Mouse (Mus musculus): ENCODE results near the gene Adora1. TPM values are rescaled to one million over a fixed set of nuclear protein-coding genes. Genes with fewer than 3 reads are reported as not detected.
A peak's percentile ranks its signal among the peaks of the same experiment; 100 is the strongest.

Adora1 gene
- polyA plus RNA-seq, 1 experiment = 1.2 TPM

- no peak overlapping the region for H3K27ac ChIP-seq (ENCODE audit: insufficient read depth, low read depth, low read length)
- no peak for TF ChIP-seq CTCF (IDR thresholded peaks at IDR 0.05; ENCODE audit: extremely low read depth, insufficient read length, insufficient replicate concordance, low read depth, low read length)
- peaks cover 32% of the 10 kb centered on the region for H3K4me1 ChIP-seq (ENCODE audit: control insufficient read depth, insufficient read depth, insufficient read length, low read length)
- peaks cover 14% of the 10 kb centered on the region for H3K27me3 ChIP-seq (ENCODE audit: control insufficient read depth, insufficient read depth, low read length)
- 31% methylated on average over 3 of the region's 3 CpGs for WGBS
- H3K36me3 ChIP-seq (ENCODE audit: control insufficient read depth, insufficient read depth, low read length) = no peaks in the 10 kb centered on the region
- no peak overlapping the region for H3K4me3 ChIP-seq (ENCODE audit: low read depth, low read length)
Observed at GRCm38 (mm10) chr1:134237438-134237837, 2.2 kb upstream of the Adora1 start.

DNA sequence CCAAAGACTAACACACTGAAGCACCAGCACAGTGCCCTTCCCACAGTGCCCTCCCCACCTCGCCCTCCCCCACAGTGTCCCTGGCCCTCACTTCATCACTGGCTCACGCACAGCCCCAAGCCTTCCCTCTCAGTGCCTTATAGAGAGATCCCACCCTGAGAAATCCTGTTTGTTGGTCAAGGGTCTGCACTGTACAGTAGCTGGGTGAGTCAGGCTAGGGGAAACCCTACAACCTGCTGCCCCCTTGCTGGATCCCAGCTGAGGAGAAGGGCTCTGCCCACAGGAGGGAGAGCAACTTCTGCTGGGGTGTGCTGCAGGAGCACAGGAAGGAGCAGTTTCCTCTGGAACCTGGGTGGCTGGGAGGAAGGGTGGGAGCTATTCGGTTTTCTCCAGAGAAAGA, 911 bp upstream of the Adora1 start:
- no peak overlapping the region for H3K27ac ChIP-seq (ENCODE audit: insufficient read depth, low read depth, low read length)
- 78% methylated on average over 3 of the region's 3 CpGs for WGBS
- TF ChIP-seq CTCF (IDR thresholded peaks at IDR 0.05; ENCODE audit: extremely low read depth, insufficient read length, insufficient replicate concordance, low read depth, low read length) (no peak), POLR2A (IDR thresholded peaks at IDR 0.05; ENCODE audit: low read depth, low read length) (no peak)

GRCm38 (mm10) chr1:134234455-134235390, 508 bp downstream of the Adora1 start:
- 2% methylated on average over 41 of the region's 41 CpGs for WGBS
- H3K27ac ChIP-seq (ENCODE audit: insufficient read depth, low read depth, low read length) = no peak overlapping the region
- no peaks in the 10 kb centered on the region for H3K36me3 ChIP-seq (ENCODE audit: control insufficient read depth, insufficient read depth, low read length)
- peak overlapping the region; percentile 44 for H3K4me3 ChIP-seq (ENCODE audit: low read depth, low read length)
- H3K4me1 ChIP-seq (ENCODE audit: control insufficient read depth, insufficient read depth, insufficient read length, low read length) = peaks cover 35% of the 10 kb centered on the region
- no peak for TF ChIP-seq POLR2A (IDR thresholded peaks at IDR 0.05; ENCODE audit: low read depth, low read length)
- TF ChIP-seq CTCF (IDR thresholded peaks at IDR 0.05; ENCODE audit: extremely low read depth, insufficient read length, insufficient replicate concordance, low read depth, low read length) = no peak
- peaks cover 14% of the 10 kb centered on the region for H3K27me3 ChIP-seq (ENCODE audit: control insufficient read depth, insufficient read depth, low read length)

More for the DNA sequence above, 911 bp upstream of the Adora1 start:
- peaks cover 35% of the 10 kb centered on the region for H3K4me1 ChIP-seq (ENCODE audit: control insufficient read depth, insufficient read depth, insufficient read length, low read length)
- H3K36me3 ChIP-seq (ENCODE audit: control insufficient read depth, insufficient read depth, low read length) = no peaks in the 10 kb centered on the region
- H3K4me3 ChIP-seq (ENCODE audit: low read depth, low read length) = no peak overlapping the region
- peaks cover 14% of the 10 kb centered on the region for H3K27me3 ChIP-seq (ENCODE audit: control insufficient read depth, insufficient read depth, low read length)

- no peak for TF ChIP-seq POLR2A (IDR thresholded peaks at IDR 0.05; ENCODE audit: low read depth, low read length)
- no peak for TF ChIP-seq CTCF (IDR thresholded peaks at IDR 0.05; ENCODE audit: extremely low read depth, insufficient read length, insufficient replicate concordance, low read depth, low read length)
- WGBS = 45% methylated on average over 19 of the region's 19 CpGs
- H3K36me3 ChIP-seq (ENCODE audit: control insufficient read depth, insufficient read depth, low read length) = no peaks in the 10 kb centered on the region
- no peak overlapping the region for H3K27ac ChIP-seq (ENCODE audit: insufficient read depth, low read depth, low read length)
- peaks cover 35% of the 10 kb centered on the region for H3K4me1 ChIP-seq (ENCODE audit: control insufficient read depth, insufficient read depth, insufficient read length, low read length)
- peak overlapping the region; percentile 44 for H3K4me3 ChIP-seq (ENCODE audit: low read depth, low read length)
- peaks cover 14% of the 10 kb centered on the region for H3K27me3 ChIP-seq (ENCODE audit: control insufficient read depth, insufficient read depth, low read length)
Observed at GRCm38 (mm10) chr1:134233681-134234454, 1.4 kb downstream of the Adora1 start.

- Histone ChIP-seq H3K27me3 (ENCODE audit: control insufficient read depth, insufficient read depth, low read length) (peaks cover 14% of the 10 kb centered on the region), H3K36me3 (ENCODE audit: control insufficient read depth, insufficient read depth, low read length) (no peaks in the 10 kb centered on the region), H3K27ac (ENCODE audit: insufficient read depth, low read depth, low read length) (peak overlapping the region; percentile 6; the same call in 1 of the 2 replicates), H3K4me3 (ENCODE audit: low read depth, low read length) (no peak overlapping the region), H3K4me1 (ENCODE audit: control insufficient read depth, insufficient read depth, insufficient read length, low read length) (peaks cover 35% of the 10 kb centered on the region)
- WGBS = 22% methylated on average over 12 of the region's 12 CpGs
- TF ChIP-seq CTCF (IDR thresholded peaks at IDR 0.05; ENCODE audit: extremely low read depth, insufficient read length, insufficient replicate concordance, low read depth, low read length) (no peak), POLR2A (IDR thresholded peaks at IDR 0.05; ENCODE audit: low read depth, low read length) (no peak)
Observed at GRCm38 (mm10) chr1:134232778-134233531, 2.3 kb downstream of the Adora1 start.

GRCm38 (mm10) chr1:134232326-134232725, 2.9 kb downstream of the Adora1 start:
- TF ChIP-seq CTCF (IDR thresholded peaks at IDR 0.05; ENCODE audit: extremely low read depth, insufficient read length, insufficient replicate concordance, low read depth, low read length) (no peak), POLR2A (IDR thresholded peaks at IDR 0.05; ENCODE audit: low read depth, low read length) (no peak)
- Histone ChIP-seq H3K36me3 (ENCODE audit: control insufficient read depth, insufficient read depth, low read length) (no peaks in the 10 kb centered on the region), H3K4me1 (ENCODE audit: control insufficient read depth, insufficient read depth, insufficient read length, low read length) (peaks cover 32% of the 10 kb centered on the region), H3K4me3 (ENCODE audit: low read depth, low read length) (no peak overlapping the region), H3K27ac (ENCODE audit: insufficient read depth, low read depth, low read length) (peak overlapping the region; percentile 48; the same call in 1 of the 2 replicates), H3K27me3 (ENCODE audit: control insufficient read depth, insufficient read depth, low read length) (peaks cover 14% of the 10 kb centered on the region)
- WGBS = 36% methylated on average over 8 of the region's 8 CpGs

Measured in small intestine, adult 2 months (tissue).